Mouse (Mus musculus): ENCODE results near the gene Tmem43. TPM values are rescaled to one million over a fixed set of nuclear protein-coding genes. Genes with fewer than 3 reads are reported as not detected.

Gene Tmem43
- total and polyA plus RNA-seq, 2 experiments from 2014 or later: 47.8 to 79.5 TPM

DNA sequence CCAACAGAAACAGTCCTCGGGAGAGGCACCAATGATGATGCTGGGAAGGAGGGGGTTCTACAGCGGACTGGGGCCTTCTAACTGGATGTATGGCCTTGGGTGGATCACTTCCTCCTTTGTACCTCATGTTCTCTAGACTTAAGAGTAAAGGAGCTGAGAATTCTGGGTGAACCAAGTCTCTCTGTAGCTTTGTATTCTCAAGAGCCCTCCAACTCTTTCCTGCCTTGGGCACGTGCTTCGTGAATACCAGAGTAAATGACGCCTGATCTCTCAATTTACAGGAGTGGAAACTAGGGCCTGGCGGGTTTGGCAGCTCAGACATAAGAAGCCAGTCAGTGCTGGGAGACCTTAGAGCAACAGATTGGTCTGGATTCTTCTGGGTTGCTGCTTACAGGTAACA is 1.2 kb upstream of the Tmem43 start:
- Histone ChIP-seq H3K4me2 (ENCODE audit: low read depth, low read length) (peak overlapping the region; percentile 80), H3K36me3 (ENCODE audit: insufficient read depth, low read length) (peaks cover 10% of the 10 kb centered on the region; the same call in 1 of the 2 replicates), H3K4me3 (ENCODE audit: low read length) (peak overlapping the region; percentile 87), H3K27me3 (ENCODE audit: insufficient read depth, low read length) (no peaks in the 10 kb centered on the region), H3K9me3 (ENCODE audit: low read length) (no peaks in the 10 kb centered on the region), H3K27ac (0 out of 2 replicates have a peak overlapping the region, but pooled peaks have one; percentile 82), H3K9ac (replicated peaks; ENCODE audit: low read length) (peak overlapping the region; percentile 70), H3K4me1 (ENCODE audit: insufficient read depth, low read length) (peaks cover 14% of the 10 kb centered on the region)
- no peak for TF ChIP-seq CTCF (IDR thresholded peaks at IDR 0.05; ENCODE audit: low read depth)
- ATAC-seq (no peak), DNase-seq (ENCODE audit: low spot score) (peak; percentile 12)
- WGBS: 35% methylated on average over 6 of the region's 6 CpGs

DNA sequence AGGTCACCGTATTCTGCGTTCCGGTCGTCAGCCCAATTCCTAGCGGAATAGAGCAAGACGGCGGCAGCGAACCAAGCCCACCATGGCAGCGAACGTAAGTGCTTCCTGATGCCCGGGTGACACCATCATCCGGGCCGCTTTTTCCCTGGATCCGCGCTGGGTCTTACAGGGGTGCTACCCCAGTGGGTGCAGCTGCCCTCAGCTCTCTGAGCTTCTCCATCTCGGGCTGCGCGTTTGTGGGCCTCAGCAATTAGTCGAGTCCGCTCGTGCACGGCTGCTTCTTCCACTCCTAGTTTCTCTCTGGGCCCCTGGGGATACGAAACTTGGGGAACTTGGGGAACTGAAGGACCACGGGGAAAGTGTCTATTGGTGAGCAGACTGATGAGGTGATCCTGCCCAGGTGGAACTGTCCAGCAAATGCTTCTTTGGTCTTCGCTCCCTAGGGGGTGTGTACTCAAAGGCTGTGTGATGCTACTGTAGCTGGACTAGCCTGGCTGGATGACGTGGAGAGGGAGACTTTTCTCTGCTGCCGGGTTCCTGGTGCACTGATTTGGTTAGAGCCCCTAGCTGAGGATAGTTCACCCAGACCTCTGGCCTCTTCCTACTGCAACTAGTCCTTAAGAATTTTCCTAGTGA is 420 bp downstream of the Tmem43 start:
- H3K4me2 ChIP-seq (ENCODE audit: low read depth, low read length): peak overlapping the region; percentile 80
- peak overlapping the region; percentile 87 for H3K4me3 ChIP-seq (ENCODE audit: low read length)
- no peak for DNase-seq (ENCODE audit: low spot score)
- H3K27ac ChIP-seq: peak overlapping the region; percentile 66
- TF ChIP-seq CTCF (IDR thresholded peaks at IDR 0.05; ENCODE audit: low read depth): no peak
- H3K4me1 ChIP-seq (ENCODE audit: insufficient read depth, low read length): peaks cover 14% of the 10 kb centered on the region
- peaks cover 23% of the 10 kb centered on the region; the same call in 1 of the 2 replicates for H3K36me3 ChIP-seq (ENCODE audit: insufficient read depth, low read length)
- no peaks in the 10 kb centered on the region for H3K9me3 ChIP-seq (ENCODE audit: low read length)
- ATAC-seq: peak; percentile 54
- under 1% methylated on average over 27 of the region's 27 CpGs for WGBS
- H3K27me3 ChIP-seq (ENCODE audit: insufficient read depth, low read length): no peaks in the 10 kb centered on the region
- H3K9ac ChIP-seq (replicated peaks; ENCODE audit: low read length): peak overlapping the region; percentile 64

DNA sequence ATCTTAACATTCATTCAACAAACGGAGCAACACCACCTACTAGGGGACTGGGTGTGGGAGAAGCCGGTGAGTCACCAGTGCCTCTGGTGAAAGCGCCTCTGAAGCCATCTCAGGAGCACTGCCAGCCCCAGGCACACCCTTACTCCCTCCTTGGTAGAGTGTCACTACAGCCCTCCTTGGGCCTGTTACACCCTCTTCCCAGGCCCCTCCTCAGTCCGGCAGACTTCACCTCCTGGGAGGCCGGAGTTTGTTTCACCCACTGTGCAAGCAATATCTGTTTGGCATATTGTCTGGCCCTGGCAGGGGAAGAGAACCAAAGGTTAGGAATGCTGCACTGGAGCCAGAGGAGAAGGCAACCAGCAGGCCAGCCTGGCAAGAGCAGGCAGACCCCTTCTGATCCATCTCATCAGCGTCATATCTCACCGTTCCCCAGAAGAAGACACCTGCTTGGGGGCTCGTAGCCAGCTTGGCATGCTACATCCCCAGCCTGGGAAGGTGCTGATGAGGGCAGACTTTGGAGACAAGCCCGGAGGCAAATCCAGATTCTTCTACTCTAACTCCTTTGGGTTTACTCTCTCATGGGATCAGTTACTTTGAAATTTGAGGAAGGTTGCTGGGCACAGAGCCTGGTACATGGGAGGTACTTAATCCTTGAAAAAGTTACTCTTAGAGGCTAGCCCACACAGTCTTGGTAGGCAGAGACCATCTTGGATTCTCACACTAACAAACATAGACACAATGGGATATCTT is 1.1 kb downstream of the Tmem43 start:
- WGBS: 44% methylated on average over 9 of the region's 9 CpGs
- TF ChIP-seq CTCF (IDR thresholded peaks at IDR 0.05; ENCODE audit: low read depth): no peak
- Histone ChIP-seq H3K27me3 (ENCODE audit: insufficient read depth, low read length) (no peaks in the 10 kb centered on the region), H3K4me3 (ENCODE audit: low read length) (peak overlapping the region; percentile 87), H3K36me3 (ENCODE audit: insufficient read depth, low read length) (peaks cover 30% of the 10 kb centered on the region; the same call in 1 of the 2 replicates), H3K9me3 (ENCODE audit: low read length) (no peaks in the 10 kb centered on the region), H3K4me2 (ENCODE audit: low read depth, low read length) (peak overlapping the region; percentile 80), H3K27ac (peak overlapping the region; percentile 66; the same call in 1 of the 2 replicates), H3K4me1 (ENCODE audit: insufficient read depth, low read length) (peaks cover 14% of the 10 kb centered on the region), H3K9ac (replicated peaks; ENCODE audit: low read length) (peak overlapping the region; percentile 64)
- no peak for DNase-seq (ENCODE audit: low spot score)
- no peak for ATAC-seq

DNA sequence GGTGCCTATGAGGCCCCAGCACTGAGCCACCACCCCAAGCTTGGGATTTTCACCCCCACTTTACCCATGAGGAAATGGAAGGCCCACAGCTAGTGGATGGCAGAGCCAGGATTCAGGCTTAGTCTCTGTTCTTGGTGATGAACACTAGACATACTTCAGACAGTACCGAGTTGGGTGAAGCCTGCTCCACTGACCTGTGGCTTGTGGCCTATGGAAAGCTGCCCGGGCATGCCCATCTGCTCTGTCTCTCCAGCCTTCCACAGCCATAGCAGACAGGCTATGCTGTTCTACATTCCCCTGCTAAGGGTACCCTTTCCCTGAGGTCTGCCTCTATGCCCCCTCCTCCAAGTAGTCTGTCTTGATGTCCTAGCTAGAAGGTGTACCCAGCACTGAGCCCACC is 3.0 kb downstream of the Tmem43 start:
- WGBS: 94% methylated on average over 2 of the region's 2 CpGs
- H3K9me3 ChIP-seq (ENCODE audit: low read length): no peaks in the 10 kb centered on the region
- H3K4me1 ChIP-seq (ENCODE audit: insufficient read depth, low read length): peaks cover 14% of the 10 kb centered on the region
- H3K4me3 ChIP-seq (ENCODE audit: low read length): no peak overlapping the region
- H3K36me3 ChIP-seq (ENCODE audit: insufficient read depth, low read length): peaks cover 44% of the 10 kb centered on the region
- no peak overlapping the region for H3K4me2 ChIP-seq (ENCODE audit: low read depth, low read length)
- TF ChIP-seq CTCF (IDR thresholded peaks at IDR 0.05; ENCODE audit: low read depth): no peak
- no peaks in the 10 kb centered on the region for H3K27me3 ChIP-seq (ENCODE audit: insufficient read depth, low read length)
- no peak overlapping the region for H3K27ac ChIP-seq
- no peak for ATAC-seq
- DNase-seq (ENCODE audit: low spot score): no peak
- no peak overlapping the region for H3K9ac ChIP-seq (replicated peaks; ENCODE audit: low read length)

DNA sequence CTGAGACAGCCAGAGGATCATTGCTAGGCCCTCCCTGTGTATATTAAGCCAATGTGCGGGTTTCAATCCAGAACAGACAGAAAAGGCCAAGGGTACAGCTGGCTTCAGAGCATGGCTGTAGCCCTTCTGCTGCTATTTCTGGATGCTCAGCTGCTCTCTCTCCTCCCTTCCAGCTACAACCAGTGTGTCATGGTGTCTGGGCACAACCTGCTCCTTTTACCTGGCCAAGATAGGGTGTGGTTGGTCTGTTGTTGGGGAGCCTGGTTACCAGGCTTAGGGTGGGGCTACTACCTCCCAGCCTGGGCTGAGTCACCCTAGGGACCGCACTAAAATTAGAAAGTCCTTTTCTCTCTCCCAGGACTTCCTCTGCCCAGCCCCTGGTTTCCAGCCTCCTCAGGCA is 9.9 kb downstream of the Tmem43 start:
- 96% methylated on average over 2 of the region's 2 CpGs for WGBS
- ATAC-seq: no peak
- no peak for TF ChIP-seq CTCF (IDR thresholded peaks at IDR 0.05; ENCODE audit: low read depth)
- H3K4me1 ChIP-seq (ENCODE audit: insufficient read depth, low read length): no peaks in the 10 kb centered on the region
- no peak overlapping the region for H3K9ac ChIP-seq (replicated peaks; ENCODE audit: low read length)
- no peak overlapping the region for H3K4me3 ChIP-seq (ENCODE audit: low read length)
- DNase-seq (ENCODE audit: low spot score): no peak
- no peak overlapping the region for H3K27ac ChIP-seq
- no peak overlapping the region for H3K4me2 ChIP-seq (ENCODE audit: low read depth, low read length)
- H3K36me3 ChIP-seq (ENCODE audit: insufficient read depth, low read length): peaks cover 98% of the 10 kb centered on the region
- no peaks in the 10 kb centered on the region for H3K27me3 ChIP-seq (ENCODE audit: insufficient read depth, low read length)
- H3K9me3 ChIP-seq (ENCODE audit: low read length): no peaks in the 10 kb centered on the region

DNA sequence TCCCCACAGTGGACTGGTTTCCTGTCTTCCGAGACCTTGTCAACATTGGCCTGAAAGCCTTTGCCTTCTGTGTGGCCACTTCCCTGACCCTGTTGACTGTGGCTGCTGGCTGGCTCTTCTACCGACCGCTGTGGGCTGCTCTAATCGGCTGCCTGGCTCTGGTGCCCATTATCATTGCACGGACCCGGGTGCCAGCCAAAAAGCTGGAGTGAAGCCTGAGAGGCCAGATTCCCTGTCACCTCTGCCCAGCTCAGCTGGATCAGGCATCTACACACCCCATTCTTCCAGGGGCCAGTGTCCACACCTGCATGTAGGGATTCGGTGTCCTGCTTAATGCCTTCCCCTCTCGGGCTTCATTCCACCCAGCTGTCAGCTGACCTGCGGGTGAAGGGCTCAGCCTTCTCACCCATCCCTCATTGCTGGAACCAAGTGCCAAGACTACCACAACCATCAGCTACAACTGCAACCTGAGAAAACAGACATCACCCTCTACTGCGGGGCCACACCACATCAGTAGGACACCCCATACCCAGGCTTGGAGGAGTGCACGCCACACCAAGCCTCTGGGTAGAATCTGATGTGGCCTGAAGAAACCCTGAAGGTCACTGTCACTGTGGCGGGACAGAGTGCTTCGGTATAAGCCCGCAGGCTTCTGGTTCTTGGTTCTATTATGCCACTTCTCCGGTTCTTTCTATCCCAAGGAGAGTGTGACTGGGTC is 13.4 kb downstream of the Tmem43 start:
- Histone ChIP-seq H3K4me2 (ENCODE audit: low read depth, low read length) (no peak overlapping the region), H3K27me3 (ENCODE audit: insufficient read depth, low read length) (no peaks in the 10 kb centered on the region), H3K9me3 (ENCODE audit: low read length) (no peaks in the 10 kb centered on the region), H3K4me3 (ENCODE audit: low read length) (no peak overlapping the region), H3K4me1 (ENCODE audit: insufficient read depth, low read length) (no peaks in the 10 kb centered on the region), H3K27ac (no peak overlapping the region), H3K36me3 (ENCODE audit: insufficient read depth, low read length) (peaks cover 70% of the 10 kb centered on the region), H3K9ac (replicated peaks; ENCODE audit: low read length) (no peak overlapping the region)
- no peak for DNase-seq (ENCODE audit: low spot score)
- 92% methylated on average over 15 of the region's 15 CpGs for WGBS
- no peak for ATAC-seq
- TF ChIP-seq CTCF (IDR thresholded peaks at IDR 0.05; ENCODE audit: low read depth): no peak

All from hindbrain, postnatal 0 days (tissue).